Mouse (Mus musculus): ENCODE results near the gene Prss53. TPM values are rescaled to one million over a fixed set of nuclear protein-coding genes. Genes with fewer than 3 reads are reported as not detected.

Prss53 gene
- polyA plus RNA-seq, 1 experiment from 2014 or later = 0.40 TPM

Other genes starting within 250 kb of the Prss53 start
- 46.8 and 50.7 TPM in 2 replicates for gene Bcl7c, start 182.0 kb downstream of the Prss53 start, polyA plus RNA-seq (2014; fragmentation: Nextera tagmentation; extraction: Ambion mirVana)
- gene Ctf1, start 178.2 kb downstream of the Prss53 start, polyA plus RNA-seq (2014; fragmentation: Nextera tagmentation; extraction: Ambion mirVana) = 5.5 and 5.8 TPM in 2 replicates
- gene Ctf2, start 158.8 kb downstream of the Prss53 start, polyA plus RNA-seq (2014; fragmentation: Nextera tagmentation; extraction: Ambion mirVana) = 0.25 and 0.40 TPM in 2 replicates
- 3.1 and 3.7 TPM in 2 replicates for gene Fbxl19, start 146.4 kb downstream of the Prss53 start, polyA plus RNA-seq (2014; fragmentation: Nextera tagmentation; extraction: Ambion mirVana)
- 22.0 and 23.7 TPM in 2 replicates for gene Orai3, start 121.2 kb downstream of the Prss53 start, polyA plus RNA-seq (2014; fragmentation: Nextera tagmentation; extraction: Ambion mirVana)
- gene Setd1a, start 114.3 kb downstream of the Prss53 start, polyA plus RNA-seq (2014; fragmentation: Nextera tagmentation; extraction: Ambion mirVana) = 24.2 and 26.0 TPM in 2 replicates
- not detected in 2 replicates for gene Gm49388, start 105.4 kb downstream of the Prss53 start, polyA plus RNA-seq (2014; fragmentation: Nextera tagmentation; extraction: Ambion mirVana)
- 31.4 and 32.4 TPM in 2 replicates for gene Hsd3b7, start 90.4 kb downstream of the Prss53 start, polyA plus RNA-seq (2014; fragmentation: Nextera tagmentation; extraction: Ambion mirVana)
- gene Stx4a, start 66.7 kb downstream of the Prss53 start, polyA plus RNA-seq (2014; fragmentation: Nextera tagmentation; extraction: Ambion mirVana) = 16.1 and 19.4 TPM in 2 replicates
- gene Stx1b, start 66.4 kb downstream of the Prss53 start, polyA plus RNA-seq (2014; fragmentation: Nextera tagmentation; extraction: Ambion mirVana) = 1.5 and 1.9 TPM in 2 replicates
- 15.1 and 15.8 TPM in 2 replicates for gene Zfp646, start 14.7 kb downstream of the Prss53 start, polyA plus RNA-seq (2014; fragmentation: Nextera tagmentation; extraction: Ambion mirVana)
- 15.2 and 15.9 TPM in 2 replicates for gene Zfp668, start 14.1 kb downstream of the Prss53 start, polyA plus RNA-seq (2014; fragmentation: Nextera tagmentation; extraction: Ambion mirVana)
- gene Gm21974, start 4.5 kb upstream of the Prss53 start, polyA plus RNA-seq (2014; fragmentation: Nextera tagmentation; extraction: Ambion mirVana) = 0.08 TPM in 1 of 2 replicates, not detected in the other
- gene Vkorc1, start 4.6 kb upstream of the Prss53 start, polyA plus RNA-seq (2014; fragmentation: Nextera tagmentation; extraction: Ambion mirVana) = 108 and 110 TPM in 2 replicates
- gene Bckdk, start 13.1 kb upstream of the Prss53 start, polyA plus RNA-seq (2014; fragmentation: Nextera tagmentation; extraction: Ambion mirVana) = 126 and 132 TPM in 2 replicates
- 44.2 and 47.0 TPM in 2 replicates for gene Kat8, start 21.5 kb upstream of the Prss53 start, polyA plus RNA-seq (2014; fragmentation: Nextera tagmentation; extraction: Ambion mirVana)
- 3.4 and 6.3 TPM in 2 replicates for gene Prss8, start 39.1 kb upstream of the Prss53 start, polyA plus RNA-seq (2014; fragmentation: Nextera tagmentation; extraction: Ambion mirVana)
- gene Prss36, start 55.8 kb upstream of the Prss53 start, polyA plus RNA-seq (2014; fragmentation: Nextera tagmentation; extraction: Ambion mirVana) = 7.9 and 9.4 TPM in 2 replicates
- 28.1 and 34.4 TPM in 2 replicates for gene Fus, start 76.5 kb upstream of the Prss53 start, polyA plus RNA-seq (2014; fragmentation: Nextera tagmentation; extraction: Ambion mirVana)
- gene Pycard, start 102.9 kb upstream of the Prss53 start, polyA plus RNA-seq (2014; fragmentation: Nextera tagmentation; extraction: Ambion mirVana) = 46.3 and 51.1 TPM in 2 replicates
- not detected in 2 replicates for gene Trim72, start 113.0 kb upstream of the Prss53 start, polyA plus RNA-seq (2014; fragmentation: Nextera tagmentation; extraction: Ambion mirVana)
- 1.8 and 1.9 TPM in 2 replicates for gene Itgam, start 171.7 kb upstream of the Prss53 start, polyA plus RNA-seq (2014; fragmentation: Nextera tagmentation; extraction: Ambion mirVana)
- gene Gm49368, start 171.7 kb upstream of the Prss53 start, polyA plus RNA-seq (2014; fragmentation: Nextera tagmentation; extraction: Ambion mirVana) = not detected in 2 replicates
- gene Itgax, start 238.6 kb upstream of the Prss53 start, polyA plus RNA-seq (2014; fragmentation: Nextera tagmentation; extraction: Ambion mirVana) = 0.12 and 0.18 TPM in 2 replicates